Mouse (Mus musculus): ENCODE data around the gene Rgs9bp. TPM values are rescaled to one million over a fixed set of nuclear protein-coding genes. Genes with fewer than 3 reads are reported as not detected.
"Not testable (repeated sequence)": the region's sequence is repeated elsewhere in the genome, so short reads cannot be mapped to it uniquely, and the experiment has no call there.

Gene Rgs9bp
- polyA plus RNA-seq, 1 experiment from 2014 or later = 0.28 TPM

- Histone ChIP-seq H3K27ac (no peak overlapping the region), H3K4me2 (no peak overlapping the region), H3K4me1 (peaks cover 20% of the 10 kb centered on the region), H3K9me3 (no peaks in the 10 kb centered on the region), H3K27me3 (peaks cover 45% of the 10 kb centered on the region), H3K36me3 (no peaks in the 10 kb centered on the region), H3K4me3 (no peak overlapping the region), H3K9ac (no peak overlapping the region)
- ATAC-seq (ENCODE audit: insufficient number of reproducible peaks, insufficient read depth, low FRiP score, low TSS enrichment, low read depth) = no peak
- 75% methylated on average over 5 of the region's 5 CpGs for WGBS
Measured at GRCm38 (mm10) chr7:35582719-35583118, 2.7 kb downstream of the Rgs9bp start.

- H3K36me3 ChIP-seq = no peaks in the 10 kb centered on the region
- no peak overlapping the region for H3K4me3 ChIP-seq
- H3K27me3 ChIP-seq = peaks cover 40% of the 10 kb centered on the region
- no peak overlapping the region for H3K4me2 ChIP-seq
- H3K9ac ChIP-seq = no peak overlapping the region
- H3K4me1 ChIP-seq = peaks cover 10% of the 10 kb centered on the region
- no peak for ATAC-seq (ENCODE audit: insufficient number of reproducible peaks, insufficient read depth, low FRiP score, low TSS enrichment, low read depth)
- no peak overlapping the region for H3K27ac ChIP-seq
- no peaks in the 10 kb centered on the region for H3K9me3 ChIP-seq
- 32% methylated on average over 4 of the region's 4 CpGs for WGBS
Measured at GRCm38 (mm10) chr7:35579849-35580248, 5.5 kb downstream of the Rgs9bp start.

DNA sequence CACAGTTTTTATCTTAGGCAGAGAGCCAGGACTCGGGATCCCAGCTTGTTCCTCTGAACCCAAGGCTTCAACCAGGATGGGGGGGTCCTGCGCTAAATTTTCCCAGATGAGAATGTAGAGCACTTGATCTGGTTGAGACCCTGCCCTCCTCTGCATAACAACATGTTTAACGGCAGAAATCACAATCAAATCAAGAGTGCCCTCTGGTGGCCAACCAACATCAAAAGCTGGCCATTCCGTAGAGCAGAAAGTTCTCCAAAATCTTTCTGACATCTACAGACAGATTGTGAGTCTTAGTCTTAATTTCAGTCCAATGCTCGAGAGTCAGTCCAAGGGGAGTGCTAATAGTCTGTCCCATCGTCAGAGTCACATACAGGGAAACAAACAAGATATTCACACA is 14.5 kb downstream of the Rgs9bp start:
- WGBS = 24% methylated on average over 6 of the region's 6 CpGs
- H3K27me3 ChIP-seq; H3K9me3 ChIP-seq; H3K9ac ChIP-seq; H3K4me1 ChIP-seq; H3K36me3 ChIP-seq; H3K27ac ChIP-seq; ATAC-seq (ENCODE audit: insufficient number of reproducible peaks, insufficient read depth, low FRiP score, low TSS enrichment, low read depth); H3K4me3 ChIP-seq; H3K4me2 ChIP-seq: not testable (repeated sequence)

GRCm38 (mm10) chr7:35569724-35570123 is 15.7 kb downstream of the Rgs9bp start:
- not testable (repeated sequence) for H3K9ac ChIP-seq; H3K4me3 ChIP-seq; H3K4me2 ChIP-seq; H3K36me3 ChIP-seq; H3K4me1 ChIP-seq; ATAC-seq (ENCODE audit: insufficient number of reproducible peaks, insufficient read depth, low FRiP score, low TSS enrichment, low read depth); H3K9me3 ChIP-seq; H3K27ac ChIP-seq; H3K27me3 ChIP-seq
- WGBS = 93% methylated on average over 4 of the region's 4 CpGs

- H3K36me3 ChIP-seq; H3K9me3 ChIP-seq; H3K4me1 ChIP-seq; ATAC-seq (ENCODE audit: insufficient number of reproducible peaks, insufficient read depth, low FRiP score, low TSS enrichment, low read depth); H3K9ac ChIP-seq; H3K27me3 ChIP-seq; H3K4me2 ChIP-seq; H3K4me3 ChIP-seq; H3K27ac ChIP-seq: not testable (repeated sequence)
- WGBS = 78% methylated on average over 13 of the region's 13 CpGs
Measured at GRCm38 (mm10) chr7:35565965-35566364, 19.4 kb downstream of the Rgs9bp start.

- not testable (repeated sequence) for H3K4me1 ChIP-seq
- 89% methylated on average over 10 of the region's 10 CpGs for WGBS
Measured at GRCm38 (mm10) chr7:35564872-35565271, 20.5 kb downstream of the Rgs9bp start.

GRCm38 (mm10) chr7:35564067-35564865 is 21.1 kb downstream of the Rgs9bp start:
- Histone ChIP-seq H3K27ac (no peak overlapping the region), H3K36me3 (no peaks in the 10 kb centered on the region), H3K9ac (no peak overlapping the region), H3K4me3 (no peak overlapping the region), H3K4me2 (no peak overlapping the region), H3K27me3 (no peaks in the 10 kb centered on the region), H3K4me1 (0 out of 2 replicates have a peak, but pooled peaks cover 6% of the 10 kb centered on the region), H3K9me3 (no peaks in the 10 kb centered on the region)
- WGBS = 87% methylated on average over 2 of the region's 2 CpGs
- ATAC-seq (ENCODE audit: insufficient number of reproducible peaks, insufficient read depth, low FRiP score, low TSS enrichment, low read depth) = no peak

More at GRCm38 (mm10) chr7:35564872-35565271, 20.5 kb downstream of the Rgs9bp start:
- ATAC-seq (ENCODE audit: insufficient number of reproducible peaks, insufficient read depth, low FRiP score, low TSS enrichment, low read depth); H3K4me3 ChIP-seq; H3K9ac ChIP-seq; H3K9me3 ChIP-seq; H3K27me3 ChIP-seq; H3K27ac ChIP-seq; H3K4me2 ChIP-seq; H3K36me3 ChIP-seq: not testable (repeated sequence)

DNA sequence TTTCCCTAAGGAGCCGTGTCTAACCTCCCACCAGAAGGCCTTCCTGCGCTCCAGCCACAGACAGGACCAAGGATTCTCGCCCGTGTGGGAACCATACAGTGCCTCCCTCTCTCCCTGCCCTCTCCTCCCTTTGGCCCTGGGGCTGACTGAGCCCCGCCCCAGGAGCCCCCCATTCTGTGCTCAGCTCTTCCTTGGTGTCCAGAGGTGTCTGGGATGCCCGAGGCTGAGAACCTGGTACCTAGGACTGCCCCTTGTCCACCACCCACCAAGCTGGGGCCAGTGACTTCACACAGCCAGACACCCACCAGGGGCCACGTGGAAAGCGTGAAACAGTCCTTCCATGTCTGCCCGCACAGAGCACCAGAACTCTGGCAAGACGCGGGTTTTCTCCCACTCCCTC is 22.3 kb downstream of the Rgs9bp start:
- Histone ChIP-seq H3K9me3 (no peaks in the 10 kb centered on the region), H3K4me1 (0 out of 2 replicates have a peak, but pooled peaks cover 6% of the 10 kb centered on the region), H3K4me3 (no peak overlapping the region), H3K36me3 (no peaks in the 10 kb centered on the region), H3K4me2 (no peak overlapping the region), H3K27ac (no peak overlapping the region), H3K27me3 (no peaks in the 10 kb centered on the region), H3K9ac (no peak overlapping the region)
- WGBS = 66% methylated on average over 11 of the region's 11 CpGs
- no peak for ATAC-seq (ENCODE audit: insufficient number of reproducible peaks, insufficient read depth, low FRiP score, low TSS enrichment, low read depth)

DNA sequence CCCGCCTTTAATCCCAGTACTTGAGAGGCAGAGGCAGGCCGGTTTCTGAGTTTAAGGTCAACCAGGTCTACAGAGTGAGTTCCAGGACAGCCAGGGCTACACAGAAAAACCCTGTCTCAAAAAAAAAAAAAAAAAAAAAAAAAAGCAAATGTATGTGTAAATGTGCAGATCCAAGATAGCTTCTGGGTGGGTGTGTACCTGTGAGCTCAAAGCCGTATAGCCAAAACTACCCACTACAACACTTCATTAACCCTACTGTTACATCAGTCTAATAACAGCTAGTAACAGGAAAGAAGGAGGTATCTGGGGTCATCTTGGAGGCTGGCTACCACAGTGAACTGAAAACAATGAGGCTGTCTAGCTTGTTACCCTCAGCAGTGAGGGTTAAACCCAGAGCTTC is 25.5 kb downstream of the Rgs9bp start:
- ATAC-seq (ENCODE audit: insufficient number of reproducible peaks, insufficient read depth, low FRiP score, low TSS enrichment, low read depth) = no peak
- no peak overlapping the region for H3K9ac ChIP-seq
- WGBS = 87% methylated on average over 3 of the region's 3 CpGs
- no peaks in the 10 kb centered on the region for H3K27me3 ChIP-seq
- no peaks in the 10 kb centered on the region for H3K36me3 ChIP-seq
- no peak overlapping the region for H3K27ac ChIP-seq
- no peak overlapping the region for H3K4me2 ChIP-seq
- H3K4me3 ChIP-seq = no peak overlapping the region
- H3K4me1 ChIP-seq = peaks cover 12% of the 10 kb centered on the region
- H3K9me3 ChIP-seq = no peaks in the 10 kb centered on the region

- Histone ChIP-seq H3K4me2 (no peak overlapping the region), H3K9me3 (no peaks in the 10 kb centered on the region), H3K36me3 (no peaks in the 10 kb centered on the region), H3K4me3 (no peak overlapping the region), H3K27ac (no peak overlapping the region), H3K9ac (no peak overlapping the region), H3K4me1 (peaks cover 21% of the 10 kb centered on the region), H3K27me3 (no peaks in the 10 kb centered on the region)
- 54% methylated on average over 2 of the region's 2 CpGs for WGBS
- ATAC-seq (ENCODE audit: insufficient number of reproducible peaks, insufficient read depth, low FRiP score, low TSS enrichment, low read depth) = no peak
Measured at GRCm38 (mm10) chr7:35558681-35559080, 26.7 kb downstream of the Rgs9bp start.

DNA sequence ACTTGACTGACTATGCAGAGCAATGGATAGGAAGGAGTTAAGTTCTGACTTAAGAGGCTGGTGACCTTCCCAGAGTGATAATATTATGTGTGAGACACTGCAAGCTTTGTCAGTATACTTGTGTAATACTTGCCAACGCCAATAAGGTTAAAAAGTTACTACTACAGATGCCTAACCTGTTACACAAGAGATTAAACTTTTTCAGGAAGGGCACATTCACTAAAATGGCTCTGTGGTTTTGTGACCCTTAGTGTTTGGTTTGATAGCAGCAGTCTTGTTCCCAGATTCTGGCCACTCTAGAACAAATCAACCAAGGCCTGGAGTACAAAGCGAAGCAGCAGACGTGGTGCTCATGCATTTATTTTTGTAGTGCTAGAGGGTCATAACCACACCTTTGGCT is 27.8 kb downstream of the Rgs9bp start:
- H3K36me3 ChIP-seq = no peaks in the 10 kb centered on the region
- H3K4me1 ChIP-seq = peaks cover 21% of the 10 kb centered on the region
- ATAC-seq (ENCODE audit: insufficient number of reproducible peaks, insufficient read depth, low FRiP score, low TSS enrichment, low read depth) = no peak
- WGBS = 83% methylated on average over 3 of the region's 3 CpGs
- no peaks in the 10 kb centered on the region for H3K27me3 ChIP-seq
- no peak overlapping the region for H3K9ac ChIP-seq
- H3K9me3 ChIP-seq = no peaks in the 10 kb centered on the region
- H3K27ac ChIP-seq = no peak overlapping the region
- no peak overlapping the region for H3K4me3 ChIP-seq
- no peak overlapping the region for H3K4me2 ChIP-seq

- H3K4me3 ChIP-seq = no peak overlapping the region
- no peak overlapping the region for H3K27ac ChIP-seq
- no peak for ATAC-seq (ENCODE audit: insufficient number of reproducible peaks, insufficient read depth, low FRiP score, low TSS enrichment, low read depth)
- H3K4me2 ChIP-seq = no peak overlapping the region
- WGBS = 90% methylated on average over 5 of the region's 5 CpGs
- H3K4me1 ChIP-seq = peaks cover 21% of the 10 kb centered on the region
- H3K27me3 ChIP-seq = no peaks in the 10 kb centered on the region
- no peak overlapping the region for H3K9ac ChIP-seq
- H3K36me3 ChIP-seq = no peaks in the 10 kb centered on the region
- H3K9me3 ChIP-seq = no peaks in the 10 kb centered on the region
Measured at GRCm38 (mm10) chr7:35556905-35557304, 28.5 kb downstream of the Rgs9bp start.
